ENCODE assay signal across 18 mouse cellular contexts in genomic region chr15:103245616-103246015, GRCm38 (mm10). TPM values are rescaled to one million over a fixed set of nuclear protein-coding genes. Genes with fewer than 3 reads are reported as not detected.
DNase-seq lines count a peak whose midpoint lies in the region; ATAC-seq and TF ChIP-seq lines count a peak whose summit lies in the region.
"Had no signal": no experiment of that assay in that cellular context is flagged by ENCODE, and none has a peak within 500 bp of the region (broad histone marks: within the 10 kb centered on the region; RNA-seq: fewer than 3 reads in every experiment).

No protein-coding gene starts in this region.

- H3K27ac ChIP-seq in forebrain, embryonic 11.5 days (ENCODE audit: low read depth, low read length): no peak overlapping the region
- H3K27ac ChIP-seq in forebrain, embryonic 14.5 days (ENCODE audit: low read depth, low read length): no peak overlapping the region
- no peak overlapping the region for H3K27ac ChIP-seq in lung, embryonic 15.5 days
- no peak overlapping the region for H3K27ac ChIP-seq in limb, embryonic 13.5 days
- no peak overlapping the region for H3K27ac ChIP-seq in small intestine, adult 2 months (ENCODE audit: insufficient read depth, low read depth, low read length)
- H3K27ac ChIP-seq: embryonic facial prominence, embryonic 15.5 days; hindbrain, embryonic 15.5 days; layer of hippocampus, adult 2 months; left cerebral cortex, adult 2 months had no signal

- no peak for ATAC-seq in forebrain, embryonic 11.5 days (replicated peaks; ENCODE audit: low FRiP score)
- ATAC-seq in forebrain, embryonic 14.5 days: no peak
- no peak for ATAC-seq in lung, embryonic 15.5 days (ENCODE audit: borderline replicate concordance, extremely low read depth, low FRiP score, low TSS enrichment)
- no peak for ATAC-seq in limb, embryonic 13.5 days (ENCODE audit: low FRiP score, low read depth)

- no peak overlapping the region for H3K4me2 ChIP-seq in forebrain, embryonic 11.5 days (ENCODE audit: low read depth, low read length, severe bottlenecking)
- no peak overlapping the region for H3K4me2 ChIP-seq in forebrain, embryonic 14.5 days (ENCODE audit: low read length)
- H3K4me2 ChIP-seq in lung, embryonic 15.5 days: 0 out of 2 replicates have a peak overlapping the region, but pooled peaks have one; percentile 10
- H3K4me2 ChIP-seq in limb, embryonic 13.5 days (replicated peaks): 0 out of 2 replicates have a peak overlapping the region, but pooled peaks have one; percentile 19
- H3K4me2 ChIP-seq: embryonic facial prominence, embryonic 15.5 days had no signal

- no peak overlapping the region for H3K4me3 ChIP-seq in forebrain, embryonic 11.5 days (ENCODE audit: low read depth, low read length)
- no peak overlapping the region for H3K4me3 ChIP-seq in forebrain, embryonic 14.5 days (ENCODE audit: low read depth, low read length)
- no peak overlapping the region for H3K4me3 ChIP-seq in lung, embryonic 15.5 days
- no peak overlapping the region for H3K4me3 ChIP-seq in limb, embryonic 13.5 days
- H3K4me3 ChIP-seq in small intestine, adult 2 months (ENCODE audit: low read depth, low read length): no peak overlapping the region
- H3K4me3 ChIP-seq: embryonic facial prominence, embryonic 15.5 days; hindbrain, embryonic 15.5 days; layer of hippocampus, adult 2 months; left cerebral cortex, adult 2 months had no signal

- no peaks in the 10 kb centered on the region for H3K27me3 ChIP-seq in forebrain, embryonic 11.5 days (ENCODE audit: control insufficient read depth, insufficient read depth, low read length)
- no peaks in the 10 kb centered on the region for H3K27me3 ChIP-seq in forebrain, embryonic 14.5 days (replicated peaks; ENCODE audit: control insufficient read depth, insufficient read depth, low read length)
- no peaks in the 10 kb centered on the region for H3K27me3 ChIP-seq in lung, embryonic 15.5 days
- H3K27me3 ChIP-seq in limb, embryonic 13.5 days: no peaks in the 10 kb centered on the region
- no peaks in the 10 kb centered on the region for H3K27me3 ChIP-seq in small intestine, adult 2 months (ENCODE audit: control insufficient read depth, insufficient read depth, low read length)
- H3K27me3 ChIP-seq: embryonic facial prominence, embryonic 15.5 days; hindbrain, embryonic 15.5 days had no signal

- peaks cover 14% of the 10 kb centered on the region; the same call in 1 of the 2 replicates for H3K4me1 ChIP-seq in forebrain, embryonic 11.5 days (replicated peaks; ENCODE audit: control insufficient read depth, insufficient read depth, low read length)
- H3K4me1 ChIP-seq in forebrain, embryonic 14.5 days (ENCODE audit: control insufficient read depth, insufficient read depth, low read length): peaks cover 21% of the 10 kb centered on the region
- peaks cover 29% of the 10 kb centered on the region for H3K4me1 ChIP-seq in lung, embryonic 15.5 days
- H3K4me1 ChIP-seq in limb, embryonic 13.5 days: peaks cover 36% of the 10 kb centered on the region
- H3K4me1 ChIP-seq in small intestine, adult 2 months (ENCODE audit: control insufficient read depth, insufficient read depth, insufficient read length, low read length): peaks cover 4% of the 10 kb centered on the region

- peak; percentile 53 for DNase-seq in forebrain, embryonic 11.5 days (ENCODE audit: low spot score)
- DNase-seq in forebrain, embryonic 14.5 days (ENCODE audit: low spot score): no peak
- no peak for DNase-seq in lung, postnatal 14 days
- DNase-seq in frontal cortex, postnatal 36 days (ENCODE audit: low spot score in 2 of 2): no peak
- DNase-seq in left cerebral cortex, adult 9 months (ENCODE audit: low spot score in 2 of 2): no peak
- DNase-seq: adrenal gland, postnatal 25 days; cerebellum, postnatal 36 days; kidney, adult 9 months; lung, adult 18-20 months; right cerebral cortex, adult 18-20 months; thymus, postnatal 36 days had no signal

- no peak for TF ChIP-seq POLR2A in small intestine, adult 2 months (IDR thresholded peaks at IDR 0.05; ENCODE audit: low read depth, low read length)

- no peaks in the 10 kb centered on the region for H3K9me3 ChIP-seq in forebrain, embryonic 11.5 days (ENCODE audit: control insufficient read depth, low read length)
- no peaks in the 10 kb centered on the region for H3K9me3 ChIP-seq in forebrain, embryonic 14.5 days (replicated peaks; ENCODE audit: control insufficient read depth, low read length)
- no peaks in the 10 kb centered on the region for H3K9me3 ChIP-seq in lung, embryonic 15.5 days
- H3K9me3 ChIP-seq in limb, embryonic 13.5 days: no peaks in the 10 kb centered on the region
- H3K9me3 ChIP-seq: embryonic facial prominence, embryonic 15.5 days; hindbrain, embryonic 15.5 days had no signal

- 80% methylated on average over 6 of the region's 6 CpGs for WGBS in forebrain, embryonic 11.5 days
- WGBS in forebrain, embryonic 14.5 days: 84% methylated on average over 6 of the region's 6 CpGs
- 56% methylated on average over 6 of the region's 6 CpGs for WGBS in lung, embryonic 15.5 days
- 81% methylated on average over 6 of the region's 6 CpGs for WGBS in limb, embryonic 13.5 days
- WGBS in small intestine, adult 2 months: 72% methylated on average over 6 of the region's 6 CpGs

- peaks cover 46% of the 10 kb centered on the region for H3K36me3 ChIP-seq in forebrain, embryonic 11.5 days (ENCODE audit: control insufficient read depth, insufficient read depth, low read length)
- H3K36me3 ChIP-seq in forebrain, embryonic 14.5 days (ENCODE audit: control insufficient read depth, insufficient read depth, low read length): peaks cover 81% of the 10 kb centered on the region
- peaks cover 70% of the 10 kb centered on the region for H3K36me3 ChIP-seq in lung, embryonic 15.5 days
- H3K36me3 ChIP-seq in limb, embryonic 13.5 days: peaks cover 75% of the 10 kb centered on the region
- peaks cover 65% of the 10 kb centered on the region for H3K36me3 ChIP-seq in small intestine, adult 2 months (ENCODE audit: control insufficient read depth, insufficient read depth, low read length)

- H3K9ac ChIP-seq in forebrain, embryonic 11.5 days (ENCODE audit: low read length): no peak overlapping the region
- no peak overlapping the region for H3K9ac ChIP-seq in forebrain, embryonic 14.5 days (ENCODE audit: low read length)
- no peak overlapping the region for H3K9ac ChIP-seq in lung, embryonic 15.5 days
- no peak overlapping the region for H3K9ac ChIP-seq in limb, embryonic 13.5 days
- H3K9ac ChIP-seq: embryonic facial prominence, embryonic 15.5 days; hindbrain, embryonic 15.5 days had no signal

- TF ChIP-seq CTCF in small intestine, adult 2 months (IDR thresholded peaks at IDR 0.05; ENCODE audit: extremely low read depth, insufficient read length, insufficient replicate concordance, low read depth, low read length): 0 out of 2 replicates have a peak, but pooled peaks have one; percentile 4

RNA-seq across cellular contexts. Expression of gene Hnrnpa1, which starts 5.4 kb away (rescaled TPM):
- 1,395 and 1,473 TPM in 2 replicates for polyA plus RNA-seq in forebrain, embryonic 11.5 days (2014; fragmentation: Nextera tagmentation; extraction: Ambion mirVana)
- 790 and 857 TPM in 2 replicates for polyA plus RNA-seq in forebrain, embryonic 14.5 days (2014; fragmentation: Nextera tagmentation; extraction: Ambion mirVana)
- polyA plus RNA-seq in lung, embryonic 15.5 days (2015; fragmentation: Nextera tagmentation; extraction: Ambion mirVana): 860 and 895 TPM in 2 replicates
- 1,120 and 1,163 TPM in 2 replicates for polyA plus RNA-seq in limb, embryonic 13.5 days (2015; fragmentation: Nextera tagmentation; extraction: Ambion mirVana)
- 12.0 and 29.5 TPM in 2 replicates for polyA plus RNA-seq in small intestine, adult 2 months (2012; rRNA removed)

RNA-seq across cellular contexts. Expression of gene Cbx5, which starts 6.0 kb away (rescaled TPM):
- 214 and 221 TPM in 2 replicates for polyA plus RNA-seq in forebrain, embryonic 11.5 days (2014; fragmentation: Nextera tagmentation; extraction: Ambion mirVana)
- polyA plus RNA-seq in forebrain, embryonic 14.5 days (2014; fragmentation: Nextera tagmentation; extraction: Ambion mirVana): 154 and 164 TPM in 2 replicates
- polyA plus RNA-seq in lung, embryonic 15.5 days (2015; fragmentation: Nextera tagmentation; extraction: Ambion mirVana): 115 and 117 TPM in 2 replicates
- polyA plus RNA-seq in limb, embryonic 13.5 days (2015; fragmentation: Nextera tagmentation; extraction: Ambion mirVana): 153 and 166 TPM in 2 replicates
- 1.5 and 2.8 TPM in 2 replicates for polyA plus RNA-seq in small intestine, adult 2 months (2012; rRNA removed)

RNA-seq across cellular contexts. Expression of gene Nfe2, which starts 12.6 kb away (rescaled TPM):
- polyA plus RNA-seq in forebrain, embryonic 11.5 days (2014; fragmentation: Nextera tagmentation; extraction: Ambion mirVana): 6.6 and 7.6 TPM in 2 replicates
- polyA plus RNA-seq in forebrain, embryonic 14.5 days (2014; fragmentation: Nextera tagmentation; extraction: Ambion mirVana): 0.42 and 1.1 TPM in 2 replicates
- 3.6 and 4.7 TPM in 2 replicates for polyA plus RNA-seq in lung, embryonic 15.5 days (2015; fragmentation: Nextera tagmentation; extraction: Ambion mirVana)
- polyA plus RNA-seq in limb, embryonic 13.5 days (2015; fragmentation: Nextera tagmentation; extraction: Ambion mirVana): 2.8 and 3.8 TPM in 2 replicates
- polyA plus RNA-seq in small intestine, adult 2 months (2012; rRNA removed): 0.39 and 0.83 TPM in 2 replicates

RNA-seq across cellular contexts. Expression of gene Copz1, which starts 26.9 kb away (rescaled TPM):
- polyA plus RNA-seq in forebrain, embryonic 11.5 days (2014; fragmentation: Nextera tagmentation; extraction: Ambion mirVana): 265 TPM in 2 replicates
- polyA plus RNA-seq in forebrain, embryonic 14.5 days (2014; fragmentation: Nextera tagmentation; extraction: Ambion mirVana): 261 and 271 TPM in 2 replicates
- polyA plus RNA-seq in lung, embryonic 15.5 days (2015; fragmentation: Nextera tagmentation; extraction: Ambion mirVana): 287 and 293 TPM in 2 replicates
- polyA plus RNA-seq in limb, embryonic 13.5 days (2015; fragmentation: Nextera tagmentation; extraction: Ambion mirVana): 283 TPM in 2 replicates
- 64.9 and 111 TPM in 2 replicates for polyA plus RNA-seq in small intestine, adult 2 months (2012; rRNA removed)

Comparison
In these comparisons a context has a peak if more than half of its experiments do, and no peak if none do; other contexts are left out.
1. H3K4me2 ChIP-seq: peak in lung, embryonic 15.5 days (single experiment) and limb, embryonic 13.5 days (single experiment); none in forebrain, embryonic 11.5 days (single experiment) and forebrain, embryonic 14.5 days (single experiment).
2. RNA of gene Hnrnpa1, which starts 5.4 kb away (polyA plus RNA-seq): 1,395 to 1,473 TPM in forebrain, embryonic 11.5 days, 1,120 to 1,163 TPM in limb, embryonic 13.5 days, 860 to 895 TPM in lung, embryonic 15.5 days and 790 to 857 TPM in forebrain, embryonic 14.5 days; 12.0 to 29.5 TPM in small intestine, adult 2 months; every median in the first group is over 10 times any median in the second.
3. RNA of gene Cbx5, which starts 6.0 kb away (polyA plus RNA-seq): 214 to 221 TPM in forebrain, embryonic 11.5 days, 153 to 166 TPM in limb, embryonic 13.5 days, 154 to 164 TPM in forebrain, embryonic 14.5 days and 115 to 117 TPM in lung, embryonic 15.5 days; 1.5 to 2.8 TPM in small intestine, adult 2 months; every median in the first group is over 10 times any median in the second.